Mouse (Mus musculus) 416B (cell line): ENCODE measurements around the gene Rbm19.
"Not testable (repeated sequence)": the region's sequence is repeated elsewhere in the genome, so short reads cannot be mapped to it uniquely, and the experiment has no call there.

Source experiments
- DNase-seq: peaks from one replicate; pipeline ENCODE4 v3.0.0; 2011; ENCODE audit warnings: low read depth

The Rbm19 gene

GRCm38 (mm10) chr5:120116261-120117050 is at the start of gene Rbm19:
Gene Rbm19, plus strand, starts transcription at chr5:120116465.
- DNase-seq: peak; percentile 89

GRCm38 (mm10) chr5:120067266-120067665 is 49.0 kb upstream of the Rbm19 start:
- DNase-seq: no peak

GRCm38 (mm10) chr5:120074101-120074500 is 42.2 kb upstream of the Rbm19 start:
- DNase-seq: no peak

GRCm38 (mm10) chr5:120080027-120080426 is 36.2 kb upstream of the Rbm19 start:
- no peak for DNase-seq

- no peak for DNase-seq
These were observed 35.8 kb upstream of the Rbm19 start for GRCm38 (mm10) chr5:120080468-120080867.

- DNase-seq: peak; percentile 91
These were observed 27.7 kb upstream of the Rbm19 start for GRCm38 (mm10) chr5:120088561-120088960.

GRCm38 (mm10) chr5:120094602-120095001 is 21.7 kb upstream of the Rbm19 start:
- DNase-seq: peak; percentile 87

GRCm38 (mm10) chr5:120097042-120097441 is 19.2 kb upstream of the Rbm19 start:
- DNase-seq: no peak

- peak; percentile 31 for DNase-seq
These were observed 15.5 kb upstream of the Rbm19 start for GRCm38 (mm10) chr5:120100814-120101213.

- no peak for DNase-seq
These were observed 14.2 kb upstream of the Rbm19 start for GRCm38 (mm10) chr5:120102097-120102496.

GRCm38 (mm10) chr5:120102732-120103131 is 13.5 kb upstream of the Rbm19 start:
- peak; percentile 82 for DNase-seq

GRCm38 (mm10) chr5:120103458-120103857 is 12.8 kb upstream of the Rbm19 start:
- DNase-seq: no peak

GRCm38 (mm10) chr5:120106424-120107073 is 9.7 kb upstream of the Rbm19 start:
- DNase-seq: peak; percentile 63

- DNase-seq: no peak
These were observed 1.9 kb upstream of the Rbm19 start for GRCm38 (mm10) chr5:120114361-120114760.

- not testable (repeated sequence) for DNase-seq
These were observed 896 bp downstream of the Rbm19 start for GRCm38 (mm10) chr5:120117161-120117560.

- DNase-seq: no peak
These were observed 8.8 kb downstream of the Rbm19 start for GRCm38 (mm10) chr5:120124881-120125690.

- DNase-seq: no peak
These were observed 11.4 kb downstream of the Rbm19 start for GRCm38 (mm10) chr5:120127641-120128040.

GRCm38 (mm10) chr5:120128511-120128910 is 12.2 kb downstream of the Rbm19 start:
- DNase-seq: peak; percentile 92

GRCm38 (mm10) chr5:120129070-120129469 is 12.8 kb downstream of the Rbm19 start:
- no peak for DNase-seq

- DNase-seq: no peak
These were observed 13.5 kb downstream of the Rbm19 start for GRCm38 (mm10) chr5:120129761-120130160.

- DNase-seq: peak; percentile 95
These were observed 13.9 kb downstream of the Rbm19 start for GRCm38 (mm10) chr5:120130163-120130562.

GRCm38 (mm10) chr5:120131600-120131999 is 15.3 kb downstream of the Rbm19 start:
- peak; percentile 61 for DNase-seq

GRCm38 (mm10) chr5:120134000-120134399 is 17.7 kb downstream of the Rbm19 start:
- peak; percentile 43 for DNase-seq
